Mouse (Mus musculus) neural tube, embryonic 12.5 days (tissue): ENCODE results near the gene Enkd1. TPM values are rescaled to one million over a fixed set of nuclear protein-coding genes. Genes with fewer than 3 reads are reported as not detected.

Experiments used
- ATAC-seq: fragments of 200-750 bp; cut with Nextera tagmentation; 2 replicates; pipeline ENCODE4 v1.8.0; 2017; ENCODE audit warnings: low read depth, mild to moderate bottlenecking, moderate TSS enrichment, moderate library complexity; ENCODE audit not compliant: low FRiP score
- H3K27ac ChIP-seq: fragments of 300-500 bp; sonication (generic); 2 replicates; pipeline ENCODE4 v1.5.1; 2016
- H3K27me3 ChIP-seq: fragments of 300-500 bp; sonication (generic); replicated peaks from 2 replicates; pipeline ENCODE4 v1.6.1; 2016; ENCODE audit warnings: mild to moderate bottlenecking
- H3K36me3 ChIP-seq: fragments of 300-500 bp; sonication (generic); 2 replicates; pipeline ENCODE4 v1.6.1; 2016; ENCODE audit warnings: mild to moderate bottlenecking
- H3K4me1 ChIP-seq: fragments of 300-500 bp; sonication (generic); 2 replicates; pipeline ENCODE4 v1.6.1; 2016
- H3K4me2 ChIP-seq: fragments of 300-500 bp; sonication (generic); replicated peaks from 2 replicates; pipeline ENCODE4 v1.6.1; 2016; ENCODE audit warnings: mild to moderate bottlenecking
- H3K4me3 ChIP-seq: fragments of 300-500 bp; sonication (generic); 2 replicates; pipeline ENCODE4 v1.5.1; 2016
- H3K9ac ChIP-seq: fragments of 300-500 bp; sonication (generic); 2 replicates; pipeline ENCODE4 v1.6.1; 2016; ENCODE audit warnings: mild to moderate bottlenecking
- H3K9me3 ChIP-seq: fragments of 300-500 bp; sonication (generic); 2 replicates; pipeline ENCODE4 v1.6.1; 2016; ENCODE audit warnings: mild to moderate bottlenecking
- WGBS: fragments of 180-500 bp; shearing (Covaris S2); methylation state at CpG from one replicate; pipeline ENCODE4 v1.1.7; 2016; 5-methylcytosine and 5-hydroxymethylcytosine counted together
- polyA plus RNA-seq: library from polyadenylated mRNA; unstranded; fragments of >200 nt; fragmentation: Nextera tagmentation; extraction: Ambion mirVana; gene quantifications from 2 replicates; pipeline ENCODE4 v1.2.1, GENCODE M21; 2016

The Enkd1 gene
- polyA plus RNA-seq, 1 experiment from 2014 or later, result 19.4 TPM

DNA sequence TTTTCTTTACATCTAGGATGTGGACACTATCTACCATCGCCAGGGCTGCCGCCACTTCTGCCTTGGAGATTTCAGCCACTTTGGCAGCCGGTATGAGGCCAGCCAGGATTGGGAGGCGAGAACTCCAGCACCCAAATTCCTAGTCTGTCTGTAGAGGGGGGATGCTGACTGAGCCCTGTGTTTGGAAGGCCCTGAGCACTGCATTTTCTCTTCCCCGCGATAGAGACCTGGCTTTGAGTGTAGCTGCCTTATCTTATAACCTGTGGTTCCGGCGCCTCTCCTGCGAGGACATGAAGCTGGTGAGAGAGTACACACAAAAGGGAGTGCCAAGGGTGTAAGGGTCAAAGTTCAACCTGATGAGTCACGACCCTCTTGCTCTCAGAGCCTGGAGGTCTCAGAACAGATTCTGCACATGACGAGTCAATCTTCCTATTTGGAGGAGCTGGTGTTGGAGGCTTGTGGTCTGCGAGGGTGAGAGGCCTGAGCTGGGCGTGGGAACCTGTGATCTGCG is 19.7 kb downstream of the Enkd1 start:
- Histone ChIP-seq H3K27ac (no peak overlapping the region), H3K4me3 (no peak overlapping the region), H3K36me3 (peaks cover 18% of the 10 kb centered on the region), H3K4me2 (no peak overlapping the region), H3K9me3 (no peaks in the 10 kb centered on the region; the same call in 1 of the 2 replicates), H3K4me1 (no peaks in the 10 kb centered on the region), H3K27me3 (no peaks in the 10 kb centered on the region; the same call in 1 of the 2 replicates), H3K9ac (no peak overlapping the region)
- WGBS, result 75% methylated on average over 14 of the region's 14 CpGs
- ATAC-seq, result no peak

DNA sequence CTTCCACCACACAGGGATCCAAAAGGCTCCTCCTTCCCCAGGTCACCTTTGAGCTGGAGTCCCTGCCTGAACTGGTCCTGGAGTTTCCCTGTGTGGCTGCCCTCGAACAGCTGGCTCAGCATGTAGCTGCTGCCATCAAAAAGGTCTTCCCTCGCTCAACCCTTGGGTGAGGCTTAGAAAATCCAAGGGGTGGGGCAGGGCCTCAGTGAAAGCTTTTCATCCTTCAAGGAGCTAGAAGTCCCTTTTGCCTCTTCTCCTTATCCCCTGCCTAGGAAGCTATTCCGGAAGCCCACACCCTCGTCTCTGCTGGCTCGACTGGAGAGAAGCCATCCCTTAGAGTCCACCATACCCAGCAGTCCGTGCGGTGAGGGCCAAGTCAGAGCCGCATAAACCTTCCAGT is 20.5 kb downstream of the Enkd1 start:
- Histone ChIP-seq H3K9ac (no peak overlapping the region), H3K4me3 (no peak overlapping the region), H3K9me3 (no peaks in the 10 kb centered on the region; the same call in 1 of the 2 replicates), H3K27ac (no peak overlapping the region), H3K27me3 (no peaks in the 10 kb centered on the region; the same call in 1 of the 2 replicates), H3K36me3 (peaks cover 21% of the 10 kb centered on the region), H3K4me1 (no peaks in the 10 kb centered on the region), H3K4me2 (no peak overlapping the region)
- 72% methylated on average over 8 of the region's 8 CpGs for WGBS
- no peak for ATAC-seq

DNA sequence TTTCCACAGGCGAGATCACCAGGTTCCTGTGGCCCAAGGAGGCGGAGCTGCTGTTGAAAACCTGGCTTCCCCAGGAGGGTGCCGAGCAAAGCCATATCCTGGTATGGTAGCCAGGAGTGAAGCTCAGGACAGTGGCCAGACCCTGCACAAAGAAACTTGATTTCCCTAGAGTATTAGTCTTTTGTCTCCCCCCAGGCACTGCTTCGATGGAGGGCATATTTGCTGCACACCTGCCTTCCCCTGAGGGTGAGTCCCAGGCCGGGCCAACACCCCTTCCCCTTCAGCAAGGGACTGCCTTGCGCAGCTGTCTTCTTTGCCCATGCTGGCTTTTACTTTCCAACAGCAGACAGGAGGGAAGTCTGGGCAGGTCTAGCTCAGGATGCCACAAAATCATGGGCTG is 21.5 kb downstream of the Enkd1 start:
- peaks cover 29% of the 10 kb centered on the region for H3K36me3 ChIP-seq
- H3K27ac ChIP-seq, result no peak overlapping the region
- no peaks in the 10 kb centered on the region for H3K9me3 ChIP-seq
- no peak for ATAC-seq
- H3K4me3 ChIP-seq, result no peak overlapping the region
- H3K4me1 ChIP-seq, result no peaks in the 10 kb centered on the region
- 74% methylated on average over 6 of the region's 6 CpGs for WGBS
- no peak overlapping the region for H3K4me2 ChIP-seq
- H3K9ac ChIP-seq, result no peak overlapping the region
- H3K27me3 ChIP-seq, result no peaks in the 10 kb centered on the region; the same call in 1 of the 2 replicates

DNA sequence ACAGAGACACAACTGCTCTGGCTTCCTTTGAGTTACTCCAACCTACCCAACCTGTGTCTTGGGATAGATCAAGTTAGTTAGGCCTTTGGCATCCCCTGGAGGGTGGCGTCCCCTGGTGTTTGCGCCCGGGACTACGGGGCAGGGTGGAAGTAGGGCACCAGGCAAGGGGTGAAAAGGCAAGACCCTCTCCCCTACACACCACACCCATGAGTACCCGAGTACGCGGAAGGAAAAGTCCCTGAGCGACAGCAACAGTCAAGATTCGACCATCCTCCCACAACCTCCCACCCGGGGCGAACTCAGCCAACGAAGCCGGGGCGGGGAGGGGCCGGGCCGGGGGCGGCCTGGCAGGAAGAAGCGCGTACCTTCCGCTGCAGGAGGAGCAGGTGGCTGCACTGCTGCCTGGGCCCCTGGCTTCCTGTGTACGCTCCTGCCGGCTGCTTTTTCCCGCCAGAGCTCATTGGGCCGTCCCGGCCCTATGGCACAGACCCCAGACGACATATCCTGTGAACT is 22.2 kb downstream of the Enkd1 start, which contains the start of gene Carmil2:
Gene Carmil2, plus strand, starts transcription at position 479 of the 513 bp plus-strand sequence.
- no peak within 1 kb of the TSS; the same call in 1 of the 2 replicates for H3K9ac ChIP-seq
- no peak within 1 kb of the TSS for H3K4me2 ChIP-seq
- H3K27ac ChIP-seq, result no peak within 1 kb of the TSS
- H3K27me3 ChIP-seq, result no peaks in the 10 kb centered on the region; the same call in 1 of the 2 replicates
- no peak for ATAC-seq
- H3K4me1 ChIP-seq, result no peaks in the 10 kb centered on the region
- 13% methylated on average over 26 of the region's 26 CpGs for WGBS
- H3K9me3 ChIP-seq, result no peaks in the 10 kb centered on the region
- no peak within 1 kb of the TSS for H3K4me3 ChIP-seq
- peaks cover 36% of the 10 kb centered on the region for H3K36me3 ChIP-seq

DNA sequence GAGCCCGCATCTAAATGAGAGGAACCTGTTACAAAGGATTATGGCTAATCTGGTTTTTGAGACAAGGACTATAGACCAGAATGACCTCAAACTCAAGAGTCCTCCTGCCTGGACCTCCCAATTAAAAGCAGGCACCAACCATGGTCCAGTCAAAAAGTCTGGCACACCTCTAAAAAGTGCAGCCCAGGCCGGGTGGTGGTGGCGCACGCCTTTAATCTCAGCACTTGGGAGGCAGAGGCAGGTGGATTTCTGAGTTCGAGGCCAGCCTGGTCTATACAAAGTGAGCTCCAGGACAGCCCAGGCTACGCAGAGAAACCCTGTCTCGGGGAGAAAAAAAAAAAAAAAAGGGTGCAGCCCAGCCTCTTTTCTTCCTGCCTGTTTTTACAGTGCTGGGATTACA is 22.7 kb downstream of the Enkd1 start:
- H3K4me2 ChIP-seq, result no peak overlapping the region
- peaks cover 41% of the 10 kb centered on the region for H3K36me3 ChIP-seq
- no peaks in the 10 kb centered on the region for H3K9me3 ChIP-seq
- H3K9ac ChIP-seq, result no peak overlapping the region
- H3K4me1 ChIP-seq, result no peaks in the 10 kb centered on the region
- no peaks in the 10 kb centered on the region for H3K27me3 ChIP-seq
- H3K27ac ChIP-seq, result no peak overlapping the region
- no peak for ATAC-seq
- H3K4me3 ChIP-seq, result no peak overlapping the region
- WGBS, result 82% methylated on average over 7 of the region's 7 CpGs

DNA sequence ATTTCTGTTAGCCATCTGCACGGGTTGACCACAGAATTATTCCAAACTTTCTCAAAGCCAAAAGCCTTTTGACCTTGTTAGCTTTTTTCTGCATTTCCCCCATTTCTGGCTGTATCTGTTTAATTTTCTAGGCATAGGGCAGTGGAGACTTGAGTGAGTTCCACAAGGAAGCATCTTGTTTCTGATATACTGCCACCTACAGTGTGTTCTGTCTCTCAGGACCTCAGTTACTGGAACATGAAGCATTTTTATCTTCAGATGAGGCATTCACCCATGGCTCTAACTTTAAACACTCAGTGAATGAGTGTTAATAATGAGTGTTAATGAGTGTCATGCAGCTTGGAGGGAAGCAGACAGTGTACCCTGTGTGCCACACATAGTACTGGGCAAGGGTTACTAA is 30.1 kb downstream of the Enkd1 start:
- Histone ChIP-seq H3K27ac (no peak overlapping the region), H3K27me3 (no peaks in the 10 kb centered on the region), H3K4me3 (no peak overlapping the region), H3K4me1 (no peaks in the 10 kb centered on the region), H3K9ac (no peak overlapping the region), H3K9me3 (no peaks in the 10 kb centered on the region), H3K36me3 (peaks cover 89% of the 10 kb centered on the region), H3K4me2 (no peak overlapping the region)
- 91% methylated on average over 1 of the region's 1 CpGs for WGBS
- no peak for ATAC-seq

DNA sequence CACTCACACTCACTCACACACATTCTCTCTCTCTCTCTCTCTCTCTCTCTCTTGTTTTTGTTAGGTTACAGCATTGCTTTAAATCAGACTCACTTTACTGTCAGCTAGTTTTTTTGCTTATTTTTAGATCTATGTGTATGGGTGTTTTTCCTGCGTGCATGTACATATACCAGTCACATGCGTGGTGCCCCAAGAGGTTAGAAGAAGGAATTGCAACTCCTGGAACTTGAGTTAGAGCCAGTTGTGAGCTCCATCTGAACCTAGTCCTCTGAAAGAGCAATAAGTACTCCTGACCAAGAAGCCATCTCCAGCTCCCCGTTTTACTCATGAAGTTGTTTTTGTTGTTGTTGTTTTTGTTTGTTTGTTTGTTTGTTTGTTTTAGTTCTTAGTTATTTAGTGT is 46.8 kb downstream of the Enkd1 start:
- H3K9ac ChIP-seq, result no peak overlapping the region
- ATAC-seq, result no peak

DNA sequence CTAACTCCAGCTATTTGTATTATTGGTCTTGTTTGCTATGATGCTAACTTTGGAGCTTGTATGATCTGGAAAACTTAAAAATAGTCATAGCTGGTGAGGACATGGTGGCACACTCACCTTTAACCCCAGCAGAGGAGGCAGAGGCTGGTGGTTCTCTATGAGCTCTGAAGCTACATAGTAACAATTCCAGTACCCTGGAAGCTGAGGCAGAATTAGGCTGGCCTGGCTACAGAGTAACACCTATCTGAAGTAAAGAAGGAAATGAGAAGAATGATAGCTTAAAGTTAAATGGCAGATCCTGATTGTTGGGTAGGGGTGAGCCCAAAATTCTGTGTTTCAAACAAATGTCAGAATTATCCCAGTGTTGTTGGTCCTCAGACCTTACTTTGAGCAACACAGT is 50.4 kb downstream of the Enkd1 start:
- H3K9me3 ChIP-seq, result no peaks in the 10 kb centered on the region
- no peak overlapping the region for H3K9ac ChIP-seq
- H3K27me3 ChIP-seq, result no peaks in the 10 kb centered on the region
- no peak overlapping the region for H3K4me2 ChIP-seq
- H3K4me1 ChIP-seq, result no peaks in the 10 kb centered on the region
- no peak for ATAC-seq
- H3K36me3 ChIP-seq, result peaks cover 17% of the 10 kb centered on the region; the same call in 1 of the 2 replicates
- H3K27ac ChIP-seq, result no peak overlapping the region
- H3K4me3 ChIP-seq, result no peak overlapping the region

More for the DNA sequence above, 46.8 kb downstream of the Enkd1 start:
- no peaks in the 10 kb centered on the region for H3K4me1 ChIP-seq
- no peak overlapping the region for H3K27ac ChIP-seq
- no peak overlapping the region for H3K4me3 ChIP-seq
- peaks cover 28% of the 10 kb centered on the region for H3K36me3 ChIP-seq
- no peak overlapping the region for H3K4me2 ChIP-seq
- H3K9me3 ChIP-seq, result no peaks in the 10 kb centered on the region
- H3K27me3 ChIP-seq, result no peaks in the 10 kb centered on the region
- WGBS, result 85% methylated on average over 3 of the region's 3 CpGs

Other genes with a start within 250 kb of the Enkd1 start
- 242 and 246 TPM in 2 replicates for gene Tppp3, start 236.7 kb downstream of the Enkd1 start, polyA plus RNA-seq
- 29.0 and 30.7 TPM in 2 replicates for gene Zdhhc1, start 211.3 kb downstream of the Enkd1 start, polyA plus RNA-seq
- gene Hsd11b2, start 189.5 kb downstream of the Enkd1 start, polyA plus RNA-seq, result 23.8 and 25.7 TPM in 2 replicates
- 142 and 143 TPM in 2 replicates for gene Atp6v0d1, start 142.2 kb downstream of the Enkd1 start, polyA plus RNA-seq
- 21.3 and 22.1 TPM in 2 replicates for gene Ripor1, start 103.0 kb downstream of the Enkd1 start, polyA plus RNA-seq
- gene Ctcf, start 71.6 kb downstream of the Enkd1 start, polyA plus RNA-seq, result 120 and 127 TPM in 2 replicates
- 1.5 and 2.0 TPM in 2 replicates for gene Agrp, start 70.8 kb downstream of the Enkd1 start, polyA plus RNA-seq
- gene Carmil2, start 21.9 kb downstream of the Enkd1 start, polyA plus RNA-seq, result 12.4 and 13.8 TPM in 2 replicates
- gene Acd, start 7.1 kb downstream of the Enkd1 start, polyA plus RNA-seq, result 84.1 and 90.7 TPM in 2 replicates
- gene Pard6a, start 7.1 kb downstream of the Enkd1 start, polyA plus RNA-seq, result 31.9 and 38.5 TPM in 2 replicates
- not detected in 2 replicates for gene 4933405L10Rik, start 555 bp downstream of the Enkd1 start, polyA plus RNA-seq
- 63.1 and 64.6 TPM in 2 replicates for gene Gfod2, start 50.5 kb upstream of the Enkd1 start, polyA plus RNA-seq
- gene Ranbp10, start 119.1 kb upstream of the Enkd1 start, polyA plus RNA-seq, result 14.6 and 15.2 TPM in 2 replicates
- gene Tsnaxip1, start 119.5 kb upstream of the Enkd1 start, polyA plus RNA-seq, result 0.24 and 0.27 TPM in 2 replicates
- 58.6 and 61.8 TPM in 2 replicates for gene Cenpt, start 145.1 kb upstream of the Enkd1 start, polyA plus RNA-seq
- 73.0 and 77.7 TPM in 2 replicates for gene Thap11, start 146.9 kb upstream of the Enkd1 start, polyA plus RNA-seq
- gene Nutf2, start 152.4 kb upstream of the Enkd1 start, polyA plus RNA-seq, result 238 and 249 TPM in 2 replicates
- 62.0 and 63.1 TPM in 2 replicates for gene Edc4, start 172.7 kb upstream of the Enkd1 start, polyA plus RNA-seq
- 0.73 TPM in 1 of 2 replicates, not detected in the other for gene Nrn1l, start 185.4 kb upstream of the Enkd1 start, polyA plus RNA-seq
- gene Pskh1, start 192.2 kb upstream of the Enkd1 start, polyA plus RNA-seq, result 20.0 and 20.8 TPM in 2 replicates
- gene Ctrl, start 225.7 kb upstream of the Enkd1 start, polyA plus RNA-seq, result 2.3 and 2.4 TPM in 2 replicates
- gene Psmb10, start 230.2 kb upstream of the Enkd1 start, polyA plus RNA-seq, result 27.9 and 30.7 TPM in 2 replicates
- 0.85 and 0.98 TPM in 2 replicates for gene Lcat, start 235.2 kb upstream of the Enkd1 start, polyA plus RNA-seq